Mouse (Mus musculus) limb, embryonic 12.5 days (tissue): ENCODE data around the gene Romo1. TPM values are rescaled to one million over a fixed set of nuclear protein-coding genes. Genes with fewer than 3 reads are reported as not detected.

Experiments
- polyA plus RNA-seq: library from polyadenylated mRNA; unstranded; fragments of >200 nt; fragmentation: Nextera tagmentation; extraction: Ambion mirVana; gene quantifications from 2 replicates; pipeline ENCODE4 v1.2.1, GENCODE M21; 2016

Gene Romo1
- polyA plus RNA-seq, 1 experiment from 2014 or later, result 463 TPM

Other genes starting within 250 kb of the Romo1 start
- 64.8 and 66.9 TPM in 2 replicates for gene Uqcc1, start 213.7 kb upstream of the Romo1 start, polyA plus RNA-seq
- 0.40 and 0.72 TPM in 2 replicates for gene Gm15557, start 203.3 kb upstream of the Romo1 start, polyA plus RNA-seq
- 59.4 and 66.1 TPM in 2 replicates for gene Gdf5, start 198.7 kb upstream of the Romo1 start, polyA plus RNA-seq
- gene Cep250, start 187.6 kb upstream of the Romo1 start, polyA plus RNA-seq, result 35.1 and 40.6 TPM in 2 replicates
- gene 6430550D23Rik, start 136.1 kb upstream of the Romo1 start, polyA plus RNA-seq, result 1.5 TPM in 2 replicates
- 184 and 185 TPM in 2 replicates for gene Ergic3, start 136.0 kb upstream of the Romo1 start, polyA plus RNA-seq
- gene Fer1l4, start 91.1 kb upstream of the Romo1 start, polyA plus RNA-seq, result 0.22 TPM in 1 of 2 replicates, not detected in the other
- gene Spag4, start 78.9 kb upstream of the Romo1 start, polyA plus RNA-seq, result 6.4 and 6.9 TPM in 2 replicates
- 73.9 TPM in 2 replicates for gene Cpne1, start 32.1 kb upstream of the Romo1 start, polyA plus RNA-seq
- 38.0 and 51.8 TPM in 2 replicates for gene Rbm12, start 32.1 kb upstream of the Romo1 start, polyA plus RNA-seq
- 16.8 and 22.0 TPM in 2 replicates for gene Gm28036, start 16.9 kb upstream of the Romo1 start, polyA plus RNA-seq
- 32.9 and 33.7 TPM in 2 replicates for gene Nfs1, start 147 bp downstream of the Romo1 start, polyA plus RNA-seq
- 757 and 825 TPM in 2 replicates for gene Rbm39, start 36.2 kb downstream of the Romo1 start, polyA plus RNA-seq
- gene Phf20, start 52.4 kb downstream of the Romo1 start, polyA plus RNA-seq, result 84.3 and 88.3 TPM in 2 replicates
- 4.7 and 5.2 TPM in 2 replicates for gene Cnbd2, start 168.3 kb downstream of the Romo1 start, polyA plus RNA-seq
- gene Scand1, start 168.7 kb downstream of the Romo1 start, polyA plus RNA-seq, result 88.7 and 106 TPM in 2 replicates